Mouse (Mus musculus): ENCODE measurements around the gene Slc38a4. TPM values are rescaled to one million over a fixed set of nuclear protein-coding genes. Genes with fewer than 3 reads are reported as not detected.

Slc38a4 gene
- total and polyA plus RNA-seq, 2 experiments from 2014 or later, result 3.9 to 4.5 TPM

- ATAC-seq (ENCODE audit: low FRiP score), result no peak
- Histone ChIP-seq H3K36me3 (ENCODE audit: insufficient read depth, low read length) (no peaks in the 10 kb centered on the region), H3K27ac (ENCODE audit: low read depth, low read length) (no peak overlapping the region), H3K4me1 (ENCODE audit: insufficient read depth, low read length) (no peaks in the 10 kb centered on the region), H3K27me3 (ENCODE audit: insufficient read depth, low read length) (no peaks in the 10 kb centered on the region), H3K4me2 (ENCODE audit: low read depth, low read length, poor library complexity, severe bottlenecking) (no peak overlapping the region), H3K9ac (replicated peaks; ENCODE audit: low read length, poor library complexity, severe bottlenecking) (no peak overlapping the region), H3K4me3 (ENCODE audit: low read depth, low read length) (no peak overlapping the region), H3K9me3 (ENCODE audit: low read length) (no peaks in the 10 kb centered on the region)
- TF ChIP-seq CTCF (IDR thresholded peaks at IDR 0.05), result no peak
- WGBS, result 83% methylated on average over 4 of the region's 4 CpGs
- DNase-seq (ENCODE audit: low spot score), result no peak
Observed at GRCm38 (mm10) chr15:97030136-97030535, 25.6 kb downstream of the Slc38a4 start.

- no peak for ATAC-seq (ENCODE audit: low FRiP score)
- no peak overlapping the region for H3K27ac ChIP-seq (ENCODE audit: low read depth, low read length)
- no peaks in the 10 kb centered on the region for H3K9me3 ChIP-seq (ENCODE audit: low read length)
- no peaks in the 10 kb centered on the region for H3K4me1 ChIP-seq (ENCODE audit: insufficient read depth, low read length)
- H3K9ac ChIP-seq (replicated peaks; ENCODE audit: low read length, poor library complexity, severe bottlenecking), result no peak overlapping the region
- DNase-seq (ENCODE audit: low spot score), result no peak
- no peaks in the 10 kb centered on the region for H3K27me3 ChIP-seq (ENCODE audit: insufficient read depth, low read length)
- H3K4me2 ChIP-seq (ENCODE audit: low read depth, low read length, poor library complexity, severe bottlenecking), result no peak overlapping the region
- no peak overlapping the region for H3K4me3 ChIP-seq (ENCODE audit: low read depth, low read length)
- no peaks in the 10 kb centered on the region for H3K36me3 ChIP-seq (ENCODE audit: insufficient read depth, low read length)
- WGBS, result 79% methylated on average over 9 of the region's 9 CpGs
- no peak for TF ChIP-seq CTCF (IDR thresholded peaks at IDR 0.05)
Observed at GRCm38 (mm10) chr15:97029064-97029791, 26.5 kb downstream of the Slc38a4 start.

- Histone ChIP-seq H3K36me3 (ENCODE audit: insufficient read depth, low read length) (no peaks in the 10 kb centered on the region), H3K4me2 (ENCODE audit: low read depth, low read length, poor library complexity, severe bottlenecking) (no peak overlapping the region), H3K4me1 (ENCODE audit: insufficient read depth, low read length) (no peaks in the 10 kb centered on the region), H3K9ac (replicated peaks; ENCODE audit: low read length, poor library complexity, severe bottlenecking) (no peak overlapping the region), H3K27ac (ENCODE audit: low read depth, low read length) (no peak overlapping the region), H3K27me3 (ENCODE audit: insufficient read depth, low read length) (no peaks in the 10 kb centered on the region), H3K4me3 (ENCODE audit: low read depth, low read length) (no peak overlapping the region), H3K9me3 (ENCODE audit: low read length) (no peaks in the 10 kb centered on the region)
- no peak for TF ChIP-seq CTCF (IDR thresholded peaks at IDR 0.05)
- 90% methylated on average over 11 of the region's 11 CpGs for WGBS
- ATAC-seq (ENCODE audit: low FRiP score) (no peak), DNase-seq (ENCODE audit: low spot score) (no peak)
Observed at GRCm38 (mm10) chr15:97028651-97029050, 27.1 kb downstream of the Slc38a4 start.

- Histone ChIP-seq H3K4me2 (ENCODE audit: low read depth, low read length, poor library complexity, severe bottlenecking) (no peak overlapping the region), H3K9me3 (ENCODE audit: low read length) (no peaks in the 10 kb centered on the region), H3K36me3 (ENCODE audit: insufficient read depth, low read length) (no peaks in the 10 kb centered on the region), H3K27me3 (ENCODE audit: insufficient read depth, low read length) (no peaks in the 10 kb centered on the region), H3K27ac (ENCODE audit: low read depth, low read length) (no peak overlapping the region), H3K4me3 (ENCODE audit: low read depth, low read length) (no peak overlapping the region), H3K9ac (replicated peaks; ENCODE audit: low read length, poor library complexity, severe bottlenecking) (no peak overlapping the region), H3K4me1 (ENCODE audit: insufficient read depth, low read length) (no peaks in the 10 kb centered on the region)
- TF ChIP-seq CTCF (IDR thresholded peaks at IDR 0.05), result no peak
- DNase-seq (ENCODE audit: low spot score), result no peak
- ATAC-seq (ENCODE audit: low FRiP score), result no peak
- 59% methylated on average over 4 of the region's 4 CpGs for WGBS
Observed at GRCm38 (mm10) chr15:97028046-97028634, 27.6 kb downstream of the Slc38a4 start.

- no peaks in the 10 kb centered on the region for H3K9me3 ChIP-seq (ENCODE audit: low read length)
- H3K36me3 ChIP-seq (ENCODE audit: insufficient read depth, low read length), result no peaks in the 10 kb centered on the region
- no peak overlapping the region for H3K4me3 ChIP-seq (ENCODE audit: low read depth, low read length)
- H3K27ac ChIP-seq (ENCODE audit: low read depth, low read length), result no peak overlapping the region
- WGBS, result 85% methylated on average over 6 of the region's 6 CpGs
- no peaks in the 10 kb centered on the region for H3K4me1 ChIP-seq (ENCODE audit: insufficient read depth, low read length)
- no peak overlapping the region for H3K9ac ChIP-seq (replicated peaks; ENCODE audit: low read length, poor library complexity, severe bottlenecking)
- DNase-seq (ENCODE audit: low spot score), result no peak
- no peaks in the 10 kb centered on the region for H3K27me3 ChIP-seq (ENCODE audit: insufficient read depth, low read length)
- TF ChIP-seq CTCF (IDR thresholded peaks at IDR 0.05), result no peak
- H3K4me2 ChIP-seq (ENCODE audit: low read depth, low read length, poor library complexity, severe bottlenecking), result no peak overlapping the region
- no peak for ATAC-seq (ENCODE audit: low FRiP score)
Observed at GRCm38 (mm10) chr15:97026670-97027069, 29.1 kb downstream of the Slc38a4 start.

GRCm38 (mm10) chr15:97022764-97023163, 33.0 kb downstream of the Slc38a4 start:
- Histone ChIP-seq H3K27ac (ENCODE audit: low read depth, low read length) (no peak overlapping the region), H3K4me3 (ENCODE audit: low read depth, low read length) (no peak overlapping the region), H3K4me2 (ENCODE audit: low read depth, low read length, poor library complexity, severe bottlenecking) (no peak overlapping the region), H3K36me3 (ENCODE audit: insufficient read depth, low read length) (no peaks in the 10 kb centered on the region), H3K9ac (replicated peaks; ENCODE audit: low read length, poor library complexity, severe bottlenecking) (no peak overlapping the region), H3K27me3 (ENCODE audit: insufficient read depth, low read length) (no peaks in the 10 kb centered on the region), H3K9me3 (ENCODE audit: low read length) (no peaks in the 10 kb centered on the region), H3K4me1 (ENCODE audit: insufficient read depth, low read length) (no peaks in the 10 kb centered on the region)
- 73% methylated on average over 5 of the region's 6 CpGs for WGBS
- ATAC-seq (ENCODE audit: low FRiP score), result no peak
- TF ChIP-seq CTCF (IDR thresholded peaks at IDR 0.05), result no peak
- no peak for DNase-seq (ENCODE audit: low spot score)
